Mouse (Mus musculus): Measurements from ENCODE around the gene Sac3d1.
"Not testable (repeated sequence)": the region's sequence is repeated elsewhere in the genome, so short reads cannot be mapped to it uniquely, and the experiment has no call there.

The Sac3d1 gene

GRCm38 (mm10) chr19:6117986-6118676 lies at the start of gene Sac3d1:
Gene Sac3d1 (minus strand): TSS chr19:6118650.
- DNase-seq (ENCODE audit: low read depth, low spot score) = peak; percentile 82

GRCm38 (mm10) chr19:6166750-6167149 lies 48.3 kb upstream of the Sac3d1 start:
- DNase-seq (ENCODE audit: low read depth, low spot score) = no peak

DNA sequence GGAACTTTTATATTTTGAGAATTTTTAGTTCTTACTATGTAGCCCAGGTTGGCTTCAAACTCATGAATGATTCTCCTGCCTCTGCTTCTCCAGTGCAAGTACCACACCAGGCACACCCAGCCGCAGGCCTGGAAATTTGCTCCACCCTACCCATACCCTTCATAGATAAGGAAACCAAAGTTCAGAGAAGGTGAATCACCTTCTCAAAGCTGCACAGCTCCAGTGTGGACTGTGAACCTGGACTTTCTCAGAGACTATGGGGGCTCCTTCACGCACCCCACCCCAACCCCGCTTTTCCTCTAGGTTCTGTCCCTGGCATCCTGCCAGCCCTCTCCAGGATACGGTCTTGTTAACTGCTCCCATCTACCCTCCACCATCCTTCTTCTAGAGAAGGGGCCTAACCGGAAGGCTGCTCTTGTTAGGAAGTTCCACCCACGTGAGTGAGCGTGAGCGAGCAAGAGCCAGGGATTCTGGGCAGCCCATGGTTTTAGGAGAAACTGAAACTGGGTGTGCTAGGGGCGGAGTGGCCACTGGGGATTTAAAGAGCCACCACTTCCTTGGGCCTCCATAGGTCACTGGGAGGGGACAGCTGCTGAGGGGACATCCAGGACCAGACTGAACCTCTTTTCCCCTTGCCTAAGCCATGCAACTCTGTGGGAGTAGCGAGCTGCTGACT lies 45.6 kb upstream of the Sac3d1 start:
- DNase-seq (ENCODE audit: low read depth, low spot score) = no peak

- DNase-seq (ENCODE audit: low read depth, low spot score) = no peak
Measured at GRCm38 (mm10) chr19:6157220-6157619, 38.8 kb upstream of the Sac3d1 start.

- no peak for DNase-seq (ENCODE audit: low read depth, low spot score)
Measured at GRCm38 (mm10) chr19:6156372-6156771, 37.9 kb upstream of the Sac3d1 start.

GRCm38 (mm10) chr19:6155174-6155573 lies 36.7 kb upstream of the Sac3d1 start:
- no peak for DNase-seq (ENCODE audit: low read depth, low spot score)

GRCm38 (mm10) chr19:6144842-6145241 lies 26.4 kb upstream of the Sac3d1 start:
- no peak for DNase-seq (ENCODE audit: low read depth, low spot score)

DNA sequence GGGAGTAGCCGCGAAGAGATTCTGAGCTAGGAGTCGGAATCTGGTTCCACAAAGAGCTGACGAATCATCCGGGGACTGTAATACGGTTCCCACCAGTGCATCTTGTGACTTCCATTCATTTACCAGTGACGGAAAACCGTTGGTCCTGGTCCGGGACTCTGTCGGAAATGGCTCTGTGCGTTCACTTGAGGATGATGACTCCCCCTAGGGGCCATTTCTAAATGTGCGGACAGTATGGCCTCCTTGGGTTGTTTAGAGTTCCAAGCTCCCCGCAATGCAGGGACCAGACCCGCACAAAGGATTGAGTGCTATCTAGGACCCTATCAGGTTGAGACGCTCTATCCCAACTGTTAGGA lies 22.9 kb upstream of the Sac3d1 start, which contains the start of gene Arl2:
Arl2 (minus strand) TSS at position 155 of the 356 bp plus-strand sequence.
- DNase-seq (ENCODE audit: low read depth, low spot score) = peak; percentile 82

- DNase-seq (ENCODE audit: low read depth, low spot score) = peak; percentile 91
Measured at GRCm38 (mm10) chr19:6140678-6141393, 22.4 kb upstream of the Sac3d1 start, which contains the start of gene Batf2. Gene Batf2 (plus strand): TSS chr19:6140983.

- DNase-seq (ENCODE audit: low read depth, low spot score) = no peak
Measured at GRCm38 (mm10) chr19:6140374-6140677, 21.9 kb upstream of the Sac3d1 start.

- no peak for DNase-seq (ENCODE audit: low read depth, low spot score)
Measured at GRCm38 (mm10) chr19:6139701-6140100, 21.3 kb upstream of the Sac3d1 start.

GRCm38 (mm10) chr19:6136397-6136796 lies 17.9 kb upstream of the Sac3d1 start:
- DNase-seq (ENCODE audit: low read depth, low spot score) = no peak

DNA sequence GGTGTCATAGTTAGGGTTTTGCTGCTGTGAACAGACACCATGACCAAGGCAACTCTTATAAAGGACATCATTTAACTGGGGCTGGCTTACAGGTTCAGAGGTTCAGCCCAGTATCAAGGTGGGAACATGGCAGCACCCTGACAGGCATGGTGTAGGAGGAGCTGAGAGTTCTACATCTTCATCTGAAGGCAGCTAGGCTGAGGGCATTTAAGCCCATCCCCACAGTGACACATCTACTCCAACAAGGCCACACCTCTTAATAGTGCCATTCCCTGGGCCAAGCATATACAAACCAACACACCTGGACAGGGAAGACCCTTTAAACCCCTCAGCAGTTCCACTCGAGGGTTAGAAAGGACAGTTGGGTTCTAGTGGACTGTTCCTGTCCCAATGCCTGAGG lies 14.7 kb upstream of the Sac3d1 start:
- DNase-seq (ENCODE audit: low read depth, low spot score) = not testable (repeated sequence)

- no peak for DNase-seq (ENCODE audit: low read depth, low spot score)
Measured at GRCm38 (mm10) chr19:6132171-6132827, 13.8 kb upstream of the Sac3d1 start.

DNA sequence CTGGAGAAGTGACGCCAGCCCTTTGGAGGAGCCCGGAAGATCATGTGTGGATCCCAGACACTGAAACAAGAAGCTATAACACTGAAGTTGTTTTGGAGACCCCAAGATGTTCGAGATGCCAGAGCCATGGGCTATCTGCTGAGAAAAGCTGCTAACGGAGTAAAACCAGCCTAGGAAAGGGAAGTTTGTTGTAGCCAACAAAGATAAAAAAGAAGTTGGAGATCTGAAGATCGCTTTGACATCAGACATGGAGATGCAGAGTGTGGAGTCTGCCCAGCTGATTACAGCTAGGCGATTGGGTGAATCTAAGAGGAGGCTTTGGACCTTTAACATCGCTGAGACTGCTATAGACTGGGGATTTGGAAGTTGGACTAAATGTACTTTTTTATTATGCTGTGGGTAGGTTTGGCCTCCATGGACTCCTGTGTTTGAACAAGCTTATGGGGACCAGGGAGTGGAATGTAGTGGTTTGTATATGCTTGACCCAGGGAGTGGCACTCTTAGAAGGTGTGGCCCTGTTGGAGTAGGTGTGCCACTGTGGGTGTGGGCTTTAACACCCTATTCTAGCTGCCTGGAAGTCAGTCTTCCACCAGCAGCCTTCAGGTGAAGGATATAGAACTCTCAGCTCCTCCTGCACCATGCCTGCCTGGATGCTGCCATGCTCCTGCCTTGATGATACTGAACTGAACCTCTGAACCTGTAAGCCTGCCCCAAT lies 12.1 kb upstream of the Sac3d1 start:
- not testable (repeated sequence) for DNase-seq (ENCODE audit: low read depth, low spot score)

DNA sequence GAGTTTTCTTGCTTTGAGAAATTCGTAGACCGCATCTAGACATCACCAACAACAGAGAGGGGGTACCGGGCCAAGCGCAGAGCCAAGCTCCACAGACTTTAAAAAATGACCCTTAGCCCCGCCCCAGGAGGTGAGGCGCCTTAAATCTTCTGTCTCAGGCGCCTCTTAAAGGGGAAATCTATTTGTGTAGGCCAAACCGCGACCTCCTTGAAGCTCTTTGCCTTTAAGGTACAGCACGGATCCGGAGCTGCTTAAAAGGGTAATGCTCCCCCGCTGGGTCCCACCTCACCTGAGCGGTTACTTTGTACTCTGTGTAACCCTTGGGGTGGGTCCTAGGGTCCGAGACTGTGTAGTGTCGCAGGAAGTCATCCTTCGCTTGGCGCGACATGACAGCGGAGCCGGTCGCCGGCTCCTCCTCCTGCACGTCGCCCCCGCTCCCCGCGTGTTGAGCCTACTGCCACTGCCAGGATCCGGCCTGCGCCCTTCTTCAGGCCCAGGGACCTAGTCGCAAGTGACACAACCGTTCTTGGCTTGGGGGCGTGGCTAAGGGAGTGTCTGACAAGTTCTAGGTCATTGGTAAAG lies 9.4 kb upstream of the Sac3d1 start, which contains the start of gene Snx15:
Snx15 (minus strand) TSS at position 545 of the 582 bp plus-strand sequence.
- DNase-seq (ENCODE audit: low read depth, low spot score) = peak; percentile 91

DNA sequence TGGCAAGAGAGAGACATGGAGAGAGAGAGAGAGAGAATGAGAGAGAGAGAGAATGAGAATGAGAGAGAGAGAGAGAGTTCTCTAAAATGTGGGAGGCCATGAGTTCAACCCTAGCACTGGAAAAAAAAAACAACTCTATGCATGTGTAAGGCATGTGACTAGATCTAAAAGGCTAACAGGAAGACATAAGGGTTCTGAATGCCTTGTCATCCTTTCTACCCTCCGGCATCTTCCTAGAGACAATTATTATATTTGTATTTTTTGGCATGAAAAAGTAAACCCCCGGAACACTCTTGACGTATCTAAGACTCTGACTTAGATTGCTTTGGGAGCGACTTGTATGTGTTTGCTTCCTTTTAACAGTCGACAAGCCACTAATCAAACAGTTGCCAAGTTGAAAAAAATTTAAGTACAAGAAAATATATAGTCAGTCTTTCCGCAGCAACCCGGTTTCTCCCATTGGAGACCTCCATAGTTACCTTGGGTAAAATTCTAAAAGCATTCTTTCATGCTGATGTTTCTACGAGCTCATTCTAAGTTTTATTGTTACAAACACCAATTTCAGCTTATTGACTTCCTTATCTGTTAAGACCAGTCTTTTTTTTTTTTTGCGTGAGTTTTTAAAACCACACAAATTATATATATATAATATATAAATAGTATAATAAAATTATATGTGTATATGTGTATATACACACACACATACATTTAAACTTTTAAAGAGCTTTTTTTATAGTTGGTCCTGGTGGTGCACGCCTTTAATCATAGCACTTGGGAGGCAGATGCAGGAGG lies 8.5 kb upstream of the Sac3d1 start:
- no peak for DNase-seq (ENCODE audit: low read depth, low spot score)

- DNase-seq (ENCODE audit: low read depth, low spot score) = peak; percentile 47
Measured at GRCm38 (mm10) chr19:6126289-6126688, 7.8 kb upstream of the Sac3d1 start.

DNA sequence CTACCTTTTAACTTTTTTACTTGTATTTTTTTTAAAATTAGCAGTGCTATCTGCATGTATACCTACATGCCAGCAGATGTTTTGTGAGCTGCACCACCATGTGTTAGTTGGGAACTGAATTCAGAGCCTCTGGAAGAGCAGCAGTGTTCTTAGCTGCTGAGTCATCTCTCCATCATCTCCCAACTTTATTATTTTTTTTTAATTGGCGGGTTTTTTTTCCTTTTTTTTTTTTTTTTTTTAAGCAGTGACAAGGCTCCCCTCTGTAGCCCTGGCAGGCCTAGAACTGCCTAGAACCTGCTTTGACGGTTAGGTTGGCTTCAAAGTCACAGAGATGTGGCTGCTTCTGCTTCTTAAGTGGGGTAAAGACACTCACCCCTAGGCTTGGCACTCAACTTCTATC lies 6.4 kb upstream of the Sac3d1 start:
- no peak for DNase-seq (ENCODE audit: low read depth, low spot score)

DNA sequence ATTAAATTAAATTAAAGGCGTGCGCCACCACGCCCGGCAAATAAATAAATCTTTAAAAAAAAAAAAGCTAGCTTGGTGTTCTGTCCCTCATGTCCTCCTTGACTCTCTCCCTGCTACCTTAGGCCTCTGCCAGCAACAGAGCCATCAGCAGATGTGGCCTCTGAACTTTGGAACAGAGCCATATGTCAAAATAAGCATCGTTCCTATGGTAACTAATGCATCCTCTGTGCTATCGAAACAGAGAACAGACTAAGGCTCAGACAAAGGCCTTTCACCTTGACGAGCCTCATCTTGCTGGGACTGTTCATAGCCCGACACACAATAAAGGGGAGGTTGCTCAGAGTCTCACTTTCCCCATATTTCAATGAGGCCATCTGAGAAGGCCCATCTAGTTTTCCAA lies 4.9 kb upstream of the Sac3d1 start:
- DNase-seq (ENCODE audit: low read depth, low spot score) = no peak

All from retina, postnatal 7 days (tissue).